Mouse (Mus musculus): ENCODE results near the gene Dpp8. TPM values are rescaled to one million over a fixed set of nuclear protein-coding genes. Genes with fewer than 3 reads are reported as not detected.

Dpp8 gene
- 216 TPM for polyA plus RNA-seq (2014; fragmentation: Illumina TruSeq; extraction: RNeasy Lipid Tissue Mini Kit (QIAGEN cat#74804); ENCODE audit: low read depth, low replicate concordance)

DNA sequence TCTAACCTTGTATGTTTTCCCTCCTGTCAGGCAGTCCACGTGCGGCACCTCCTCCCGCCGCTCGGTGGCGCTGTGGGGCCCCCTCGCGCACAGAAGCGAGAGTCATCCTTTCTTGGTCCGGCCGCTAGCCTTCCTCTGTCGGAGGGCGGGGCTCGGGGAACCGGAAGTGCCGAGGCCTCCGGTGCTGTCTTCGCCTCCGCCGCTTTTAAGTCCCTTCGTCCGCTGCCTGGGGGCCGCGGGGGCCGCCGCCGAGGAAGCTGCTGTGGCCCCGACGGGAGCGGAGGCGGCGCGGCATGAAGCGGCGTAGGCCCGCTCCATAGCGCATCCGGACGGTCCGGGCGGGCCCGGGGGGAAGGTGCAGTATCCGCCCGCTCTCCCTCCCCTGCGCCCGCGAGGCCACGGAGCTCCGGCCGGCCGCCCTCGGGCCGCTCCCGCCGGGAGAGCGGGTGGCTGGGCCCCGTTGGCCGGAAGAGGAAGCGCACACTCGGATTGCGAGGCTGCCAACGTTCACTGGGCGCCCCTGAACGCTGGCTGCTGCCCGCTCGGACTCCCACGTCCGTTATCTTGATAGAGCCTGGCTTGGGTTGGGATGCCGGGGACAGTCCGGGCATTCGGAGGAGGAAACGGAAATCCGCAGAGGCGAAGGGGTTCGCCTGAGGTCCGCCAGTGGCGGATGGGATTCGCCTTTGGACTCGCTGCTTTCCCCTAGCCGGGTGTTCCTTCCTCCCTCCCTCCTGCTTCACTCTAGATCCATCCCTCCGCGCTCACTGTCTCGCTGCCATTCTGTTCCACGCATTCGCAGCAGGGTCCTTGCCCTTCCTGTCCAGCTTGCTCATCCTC is at the start of gene Dpp8:
Gene Dpp8, plus strand, starts transcription at position 146 of the 840 bp plus-strand sequence.

DNA sequence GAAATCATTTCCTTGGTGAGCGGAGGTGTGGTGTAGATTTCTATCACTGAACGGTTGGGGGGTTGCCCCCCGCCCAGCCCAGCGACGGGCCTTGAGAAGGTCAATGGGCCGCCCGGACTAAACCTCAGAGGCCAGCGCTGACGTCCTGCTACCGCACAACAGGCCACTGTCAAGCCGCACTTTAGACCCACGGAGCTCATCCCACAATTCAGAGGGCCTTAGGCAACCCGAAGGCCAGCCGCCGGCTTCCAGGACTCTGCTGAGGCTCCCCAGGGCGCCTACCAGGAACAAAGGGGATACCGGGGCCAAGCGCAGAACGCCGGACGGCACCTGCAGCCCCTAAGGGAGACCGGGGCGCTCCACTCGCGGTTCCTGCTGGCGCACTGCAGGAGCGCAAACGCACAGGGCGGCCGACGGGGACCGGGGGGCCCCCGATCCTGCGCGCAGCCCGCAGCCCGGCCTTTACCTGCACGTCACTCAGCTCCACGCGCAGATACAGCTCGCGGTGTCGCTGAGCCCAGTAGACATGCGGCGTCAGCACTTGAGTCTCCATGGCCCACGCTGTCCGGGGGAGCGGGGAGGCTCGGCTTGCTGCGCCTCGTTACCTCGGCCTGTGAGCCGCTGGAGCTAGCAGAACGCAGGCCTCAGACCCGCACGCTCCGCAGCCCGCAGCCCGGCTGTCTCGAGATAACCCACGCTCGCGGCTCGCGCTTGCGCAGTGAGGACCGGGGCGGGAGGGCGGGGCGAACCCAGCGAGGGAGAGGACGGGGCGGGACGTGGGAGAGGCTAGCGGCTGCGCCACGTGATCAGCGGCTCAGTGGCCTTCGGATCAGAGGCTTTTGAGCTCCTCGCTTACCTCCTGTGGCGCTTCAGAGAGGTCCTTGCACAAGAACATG is 11.0 kb upstream of the Dpp8 start, which contains the start of gene Hacd3:
Gene Hacd3, minus strand, starts transcription at position 703 of the 896 bp plus-strand sequence.

GRCm38 (mm10) chr9:65100991-65101685 is 68.9 kb downstream of the Dpp8 start, which contains the start of gene Igdcc4:
Gene Igdcc4, plus strand, starts transcription at chr9:65101486.

Other genes starting within 250 kb of the Dpp8 start
- gene Dennd4a, start 221.1 kb upstream of the Dpp8 start, polyA plus RNA-seq (2014; fragmentation: Illumina TruSeq; extraction: RNeasy Lipid Tissue Mini Kit (QIAGEN cat#74804); ENCODE audit: low read depth, low replicate concordance) = 32.3 TPM
- not detected for gene Slc24a1, start 80.8 kb upstream of the Dpp8 start, polyA plus RNA-seq (2014; fragmentation: Illumina TruSeq; extraction: RNeasy Lipid Tissue Mini Kit (QIAGEN cat#74804); ENCODE audit: low read depth, low replicate concordance)
- gene Ints14, start 71.5 kb upstream of the Dpp8 start, polyA plus RNA-seq (2014; fragmentation: Illumina TruSeq; extraction: RNeasy Lipid Tissue Mini Kit (QIAGEN cat#74804); ENCODE audit: low read depth, low replicate concordance) = 23.4 TPM
- 840 TPM for gene Hacd3, start 10.7 kb upstream of the Dpp8 start, polyA plus RNA-seq (2014; fragmentation: Illumina TruSeq; extraction: RNeasy Lipid Tissue Mini Kit (QIAGEN cat#74804); ENCODE audit: low read depth, low replicate concordance)
- 19.7 TPM for gene Igdcc4, start 69.1 kb downstream of the Dpp8 start, polyA plus RNA-seq (2014; fragmentation: Illumina TruSeq; extraction: RNeasy Lipid Tissue Mini Kit (QIAGEN cat#74804); ENCODE audit: low read depth, low replicate concordance)
- not detected for gene Igdcc3, start 108.8 kb downstream of the Dpp8 start, polyA plus RNA-seq (2014; fragmentation: Illumina TruSeq; extraction: RNeasy Lipid Tissue Mini Kit (QIAGEN cat#74804); ENCODE audit: low read depth, low replicate concordance)
- gene Parp16, start 162.9 kb downstream of the Dpp8 start, polyA plus RNA-seq (2014; fragmentation: Illumina TruSeq; extraction: RNeasy Lipid Tissue Mini Kit (QIAGEN cat#74804); ENCODE audit: low read depth, low replicate concordance) = 11.4 TPM
- gene Cilp, start 232.8 kb downstream of the Dpp8 start, polyA plus RNA-seq (2014; fragmentation: Illumina TruSeq; extraction: RNeasy Lipid Tissue Mini Kit (QIAGEN cat#74804); ENCODE audit: low read depth, low replicate concordance) = 2.6 TPM